Mouse (Mus musculus) layer of hippocampus, adult 2 months (tissue): ENCODE measurements around the gene Vmn2r89. TPM values are rescaled to one million over a fixed set of nuclear protein-coding genes. Genes with fewer than 3 reads are reported as not detected.
A peak's percentile ranks its signal among the peaks of the same experiment; 100 is the strongest.
"Not testable (repeated sequence)": the region's sequence is repeated elsewhere in the genome, so short reads cannot be mapped to it uniquely, and the experiment has no call there.

Experiments used
- DNase-seq, 2 experiments: peaks; one replicate each; pipeline ENCODE4 v3.0.0; 2022; ENCODE audit warnings: low spot score in 2 of 2
- H3K27ac ChIP-seq: fragments of 200-600 bp; 2 replicates; pipeline ENCODE4 v1.8.1; 2022
- H3K4me3 ChIP-seq: fragments of 200-600 bp; 2 replicates; pipeline ENCODE4 v1.8.1; 2022; ENCODE audit warnings: mild to moderate bottlenecking
- CTCF ChIP-seq: fragments of 200-600 bp; conservative IDR thresholded peaks from 2 replicates; pipeline ENCODE4 v1.8.1; 2022; ENCODE audit warnings: antibody characterized with exemption, mild to moderate bottlenecking, moderate library complexity
- long read RNA-seq, 2 experiments: library from polyadenylated mRNA; stranded (forward); transcript quantifications; one replicate each; pipeline ENCODE4 v2.0.0; 2021; ENCODE audit warnings: borderline mapping rate in 2 of 2
- total RNA-seq, 2 experiments: library from RNA; stranded (reverse); gene quantifications; 2 replicates each; pipeline ENCODE4 v1.2.3; 2021

The Vmn2r89 gene
- total RNA-seq, result not detected
- long read RNA-seq, experiment 1, result 0 reads
- long read RNA-seq, experiment 2, result 0 reads

DNA sequence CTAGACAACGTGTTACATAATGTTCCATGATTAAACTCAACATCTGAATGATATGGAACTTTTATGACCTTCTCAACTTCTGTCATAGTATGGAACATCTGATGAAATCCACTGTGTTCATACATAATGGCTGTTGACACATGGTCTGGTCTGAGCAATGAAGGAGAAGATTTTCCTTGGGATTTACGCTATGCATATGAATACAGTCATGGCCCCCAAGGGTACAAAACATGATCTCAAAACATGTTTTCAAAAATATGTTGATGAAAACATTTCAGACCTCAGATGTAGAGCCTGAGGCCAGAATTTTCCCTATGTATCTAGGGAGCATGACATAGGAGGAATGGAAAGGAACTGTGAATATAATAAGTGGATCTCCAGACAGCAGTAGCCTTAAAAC lies at the start of gene Vmn2r89:
Gene Vmn2r89 (plus strand): TSS at position 301 of the 400 bp plus-strand sequence.
- not testable (repeated sequence) for DNase-seq, H3K4me3 ChIP-seq, H3K27ac ChIP-seq

DNA sequence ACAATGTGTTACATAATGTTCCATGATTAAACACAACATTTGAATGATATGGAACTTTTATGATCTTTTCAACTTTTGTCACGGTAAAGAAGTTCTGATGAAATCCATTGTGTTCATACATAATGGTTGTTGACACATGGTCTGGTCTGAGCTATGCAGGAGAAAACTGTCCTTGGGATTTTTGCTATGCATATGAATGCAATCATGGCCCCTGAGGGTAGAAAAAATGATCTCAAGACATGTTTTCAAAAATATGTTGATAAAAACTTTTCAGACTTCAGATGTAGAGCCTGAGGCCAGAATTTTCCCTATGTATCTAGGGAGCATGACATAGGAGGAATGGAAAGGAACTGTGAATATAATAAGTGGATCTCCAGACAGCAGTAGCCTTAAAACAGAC lies 41.1 kb upstream of the Vmn2r89 start, which contains the start of gene Vmn2r88:
Gene Vmn2r88 (plus strand): TSS at position 301 of the 400 bp plus-strand sequence.
- Histone ChIP-seq H3K27ac (no peak within 1 kb of the TSS), H3K4me3 (no peak within 1 kb of the TSS)
- no peak for DNase-seq
- no peak for TF ChIP-seq CTCF

DNA sequence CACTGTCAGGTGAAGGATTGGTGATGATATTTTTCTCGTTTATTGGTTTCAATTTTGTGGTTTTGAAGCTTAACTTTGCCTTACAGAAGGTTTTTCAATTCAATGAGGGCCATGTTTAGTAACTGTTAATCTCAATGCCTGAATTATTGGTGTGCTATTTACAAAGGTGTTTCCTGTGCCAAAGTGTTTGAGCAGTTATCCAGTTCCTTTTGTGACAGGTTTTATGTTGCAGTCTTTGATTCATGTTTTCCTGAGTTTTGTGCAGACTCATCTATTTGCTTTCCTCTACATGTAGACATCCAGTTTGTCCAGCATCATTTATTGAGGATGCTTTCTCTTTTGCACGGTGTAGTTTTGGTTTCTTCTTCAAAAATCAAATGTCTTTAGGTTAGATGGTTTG lies 27.8 kb upstream of the Vmn2r89 start:
- no peak for TF ChIP-seq CTCF
- DNase-seq, result no peak
- Histone ChIP-seq H3K27ac (no peak overlapping the region), H3K4me3 (no peak overlapping the region)

DNA sequence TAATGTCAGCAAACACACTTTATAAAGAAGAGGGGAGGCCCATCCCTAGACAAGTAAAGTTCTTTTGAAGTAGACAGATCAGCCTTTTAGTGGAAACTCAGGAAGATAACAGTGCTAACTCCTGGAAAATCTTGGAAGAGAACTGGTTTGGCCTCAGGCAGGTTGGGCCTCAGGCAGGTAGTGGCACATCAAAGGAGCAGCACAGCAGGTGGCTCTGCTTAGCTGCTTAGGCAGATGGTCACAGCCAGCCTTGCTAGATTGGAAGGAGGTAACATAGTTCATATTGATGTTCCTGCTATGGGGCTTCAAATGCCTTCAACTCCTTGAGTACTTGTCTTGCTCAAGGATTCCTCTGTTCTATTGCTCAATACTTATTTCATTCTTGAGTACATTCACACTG lies 21.5 kb upstream of the Vmn2r89 start:
- H3K4me3 ChIP-seq, H3K27ac ChIP-seq, DNase-seq: not testable (repeated sequence)

DNA sequence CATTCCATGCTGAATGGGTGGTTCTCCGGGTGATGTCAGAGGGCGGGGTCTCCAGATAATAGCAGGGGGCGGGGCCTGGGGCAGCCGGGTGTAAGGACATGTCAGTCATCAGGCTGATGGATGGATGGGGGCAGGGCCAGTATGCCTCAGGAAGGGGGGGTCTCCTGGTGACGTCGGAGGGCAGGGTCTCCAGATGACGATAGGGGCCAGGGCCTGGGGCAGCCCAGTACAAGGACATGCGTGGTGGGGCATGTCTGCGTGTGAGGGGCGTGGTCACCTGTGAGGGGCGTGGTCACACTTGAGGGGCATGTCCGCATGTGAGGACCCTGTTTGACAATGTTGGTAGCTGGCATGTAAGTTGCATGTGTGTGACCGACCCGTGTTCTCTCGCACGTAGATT lies 17.1 kb upstream of the Vmn2r89 start:
- H3K27ac ChIP-seq, result no peak overlapping the region
- TF ChIP-seq CTCF, result no peak
- no peak overlapping the region for H3K4me3 ChIP-seq
- no peak for DNase-seq

DNA sequence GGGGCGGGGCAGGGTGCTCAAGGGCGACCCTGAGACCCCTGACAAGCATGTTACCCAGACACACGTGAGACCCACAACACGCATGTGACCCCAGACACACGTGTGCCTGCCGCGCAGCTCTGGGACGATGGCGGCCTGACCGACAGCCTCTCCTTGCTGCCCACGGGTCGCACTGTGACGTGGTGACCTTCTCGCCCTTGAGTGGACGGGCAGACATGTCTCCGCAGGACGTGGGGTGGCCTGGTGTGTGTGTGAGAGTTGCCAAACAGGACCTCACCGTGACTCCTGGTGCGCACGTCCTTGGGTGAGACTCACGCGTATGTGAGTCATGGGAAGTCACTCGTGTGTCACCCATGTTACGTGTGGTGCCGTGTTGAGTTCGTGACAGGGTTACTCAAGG lies 16.6 kb upstream of the Vmn2r89 start:
- Histone ChIP-seq H3K4me3 (no peak overlapping the region), H3K27ac (no peak overlapping the region)
- TF ChIP-seq CTCF, result no peak
- no peak for DNase-seq

DNA sequence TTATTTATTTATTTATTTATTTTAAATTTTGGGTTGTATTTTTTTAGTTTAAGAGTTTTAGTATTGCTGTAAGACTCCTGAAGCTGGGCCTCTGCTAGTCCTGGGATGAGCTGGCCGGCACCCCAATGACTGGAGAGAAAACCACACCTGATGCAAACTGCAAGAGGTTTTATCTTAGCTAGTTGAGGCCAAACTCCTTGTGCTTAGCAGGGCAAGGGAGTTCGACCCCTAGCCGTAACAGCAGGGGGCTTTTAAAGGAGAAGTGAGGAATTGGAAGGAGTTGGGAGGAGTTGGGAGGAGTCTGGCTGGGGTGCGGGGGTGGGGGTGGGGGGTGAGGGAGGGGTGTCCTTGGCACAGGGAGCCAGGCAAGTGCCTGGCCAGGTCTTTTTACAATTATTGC lies 12.7 kb upstream of the Vmn2r89 start:
- H3K4me3 ChIP-seq, result no peak overlapping the region
- no peak overlapping the region for H3K27ac ChIP-seq
- no peak for TF ChIP-seq CTCF
- no peak for DNase-seq

DNA sequence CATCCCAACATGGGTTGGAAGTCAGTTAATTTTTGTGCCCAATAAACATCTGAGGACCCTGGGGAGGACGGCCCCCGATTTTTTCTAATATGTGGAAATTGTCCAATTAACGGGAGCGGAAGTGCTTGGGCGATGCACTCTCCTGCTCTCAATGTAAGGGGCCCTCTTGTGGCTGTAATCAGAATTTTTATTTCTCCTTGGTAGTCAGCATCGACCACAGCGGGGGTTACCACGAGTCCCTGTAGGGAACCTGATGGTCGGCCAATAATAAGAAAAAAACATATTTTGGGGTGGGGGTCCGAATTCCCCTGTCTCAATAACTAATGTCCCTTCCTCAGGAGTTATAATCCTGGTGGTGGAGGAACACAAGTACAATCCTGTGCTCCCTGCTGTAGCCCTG lies 28.6 kb downstream of the Vmn2r89 start:
- peak; percentile 38 for TF ChIP-seq CTCF
- H3K4me3 ChIP-seq, DNase-seq, H3K27ac ChIP-seq: not testable (repeated sequence)

DNA sequence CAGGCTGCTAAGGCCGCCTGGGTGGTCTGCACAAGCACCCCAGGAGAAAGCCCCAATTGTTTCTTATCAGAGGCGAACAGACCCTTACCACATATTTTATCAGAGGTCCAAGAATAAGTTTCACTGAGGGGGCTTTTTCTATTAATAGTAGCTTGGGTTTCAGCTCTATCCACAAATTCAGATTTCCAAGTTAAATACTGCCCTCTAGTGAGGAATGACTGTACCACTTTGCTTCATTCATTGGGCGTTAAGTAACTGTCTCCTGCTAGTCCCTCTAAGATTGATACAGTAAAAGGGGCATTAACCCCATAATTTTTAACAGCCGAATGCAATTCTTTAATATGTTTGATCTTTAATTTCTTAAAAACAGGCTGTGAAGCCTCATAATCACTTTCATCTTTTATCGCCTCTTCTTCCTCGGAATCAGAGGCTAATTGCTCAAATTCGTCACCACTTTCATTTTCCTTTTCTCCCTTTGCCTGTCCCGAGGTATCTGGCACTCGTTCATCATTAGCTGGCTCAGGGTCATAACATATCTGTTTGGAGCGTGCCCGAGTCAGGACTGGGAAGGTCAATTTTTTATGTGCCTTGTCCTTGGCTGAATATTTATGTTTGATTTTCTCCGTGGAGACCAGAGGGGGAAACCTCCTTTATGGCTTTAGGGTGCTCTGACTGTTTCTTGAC lies 29.8 kb downstream of the Vmn2r89 start:
- not testable (repeated sequence) for H3K4me3 ChIP-seq, DNase-seq, H3K27ac ChIP-seq
- peak; percentile 25 for TF ChIP-seq CTCF

DNA sequence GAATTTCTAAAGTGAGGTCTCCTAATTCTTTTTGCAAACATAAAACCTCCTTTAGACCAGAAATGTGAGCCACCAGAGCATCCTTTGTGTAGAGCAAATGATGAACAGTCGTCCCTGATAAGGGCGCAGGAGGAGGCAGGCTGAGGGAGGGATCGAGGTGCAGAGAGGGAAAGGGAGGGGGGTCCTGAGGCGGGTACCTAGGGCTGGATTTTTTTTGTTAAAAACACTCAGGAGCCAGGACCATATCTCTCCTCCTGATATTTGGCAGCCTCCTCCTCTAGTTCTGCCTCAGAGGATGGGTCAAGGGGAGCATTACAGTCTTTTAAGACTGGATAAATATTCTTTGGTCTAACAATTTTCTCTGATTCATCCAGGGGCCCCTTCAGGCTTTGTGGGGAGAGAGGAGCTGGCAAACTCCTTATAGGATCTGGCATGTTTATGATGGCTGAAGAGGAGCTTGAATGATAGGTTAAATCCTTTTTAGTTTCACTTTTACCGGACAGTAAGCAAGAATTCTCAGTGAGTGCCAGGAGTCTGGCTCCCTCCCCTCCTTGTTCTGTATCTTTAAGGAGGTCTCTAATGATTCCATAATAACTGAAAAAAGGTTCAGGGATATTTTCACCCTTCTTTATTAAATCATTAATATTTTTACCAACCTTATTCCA lies 30.5 kb downstream of the Vmn2r89 start:
- Histone ChIP-seq H3K27ac (no peak overlapping the region), H3K4me3 (no peak overlapping the region)
- no peak for DNase-seq
- no peak for TF ChIP-seq CTCF

DNA sequence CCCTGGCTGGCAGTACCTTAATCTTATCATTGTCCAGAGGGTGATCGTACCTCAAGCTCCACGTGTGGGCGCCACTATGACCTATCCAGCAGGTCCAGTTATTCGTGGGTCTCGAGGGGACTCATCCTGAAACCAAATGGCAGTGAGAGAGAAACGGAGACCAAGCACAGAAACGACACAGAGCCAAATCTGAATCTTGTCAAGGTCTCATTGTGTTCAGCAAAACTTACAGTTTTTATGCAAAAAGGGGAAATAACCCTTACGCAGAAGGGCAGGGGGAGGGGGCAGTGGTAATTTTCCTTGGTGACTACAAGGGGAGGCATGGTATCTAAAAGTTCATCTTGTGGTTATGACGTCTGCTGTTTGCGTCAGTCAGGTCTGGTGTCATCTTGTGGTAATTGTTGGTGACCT lies 31.3 kb downstream of the Vmn2r89 start:
- H3K27ac ChIP-seq, H3K4me3 ChIP-seq, DNase-seq: not testable (repeated sequence)

DNA sequence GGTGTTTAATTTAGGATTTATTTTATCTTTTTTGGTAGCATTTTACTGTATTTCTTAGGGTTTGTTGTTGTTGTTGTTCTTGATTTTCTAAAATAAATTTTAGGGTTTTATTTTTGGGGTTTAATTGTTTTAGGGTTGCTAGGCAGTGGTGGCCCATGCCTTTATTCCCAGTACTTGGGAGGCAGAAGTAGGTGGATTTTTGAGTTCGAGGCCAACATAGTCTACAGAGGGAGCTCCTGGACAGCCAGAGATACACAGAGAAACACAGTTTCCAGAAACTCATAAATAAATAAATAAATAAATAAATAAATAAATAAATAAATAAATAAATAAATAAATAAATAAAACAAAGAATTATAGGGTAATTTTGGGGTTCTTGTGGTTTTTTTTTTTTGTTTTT lies 32.0 kb downstream of the Vmn2r89 start:
- H3K27ac ChIP-seq, result no peak overlapping the region
- no peak overlapping the region for H3K4me3 ChIP-seq
- no peak for DNase-seq
- TF ChIP-seq CTCF, result no peak

DNA sequence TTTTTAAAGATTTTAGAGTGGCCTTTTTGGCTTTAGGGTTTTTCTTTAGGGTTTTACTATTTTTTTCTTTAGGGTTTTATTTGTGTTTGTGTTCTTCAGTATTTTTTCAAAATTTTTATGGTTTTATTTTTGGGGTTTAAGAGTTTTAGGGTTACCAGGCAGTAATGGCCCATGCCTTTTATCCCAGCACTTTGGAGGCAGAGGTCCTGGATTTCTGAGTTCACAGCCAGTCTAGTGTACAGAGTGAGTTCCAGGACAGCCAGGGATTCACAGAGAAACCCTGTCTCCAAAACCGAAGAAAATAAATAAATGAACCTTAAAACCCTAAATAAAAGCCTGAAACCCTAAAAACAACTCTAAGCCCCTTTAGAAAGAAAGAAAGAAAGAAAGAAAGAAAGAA lies 34.5 kb downstream of the Vmn2r89 start:
- Histone ChIP-seq H3K27ac (no peak overlapping the region), H3K4me3 (no peak overlapping the region)
- no peak for TF ChIP-seq CTCF
- no peak for DNase-seq

DNA sequence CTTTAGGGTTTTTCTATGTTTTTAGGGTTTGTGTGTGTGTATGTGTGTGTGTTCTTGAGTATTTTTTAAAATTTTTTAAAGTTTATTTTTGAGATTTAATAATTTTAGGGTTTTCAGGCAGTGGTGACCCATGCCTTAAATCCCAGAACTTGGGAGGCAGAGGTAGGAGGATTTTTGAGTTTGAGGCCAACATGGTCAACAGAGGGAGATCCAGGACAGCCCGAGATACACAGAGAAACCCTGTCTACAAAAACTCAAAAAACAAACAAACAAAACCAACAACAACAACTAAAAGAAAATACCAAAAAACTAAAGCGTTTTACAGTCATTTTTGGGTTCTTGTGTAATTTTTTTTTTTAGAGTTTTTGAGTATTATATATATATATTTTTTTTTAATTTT lies 44.1 kb downstream of the Vmn2r89 start:
- Histone ChIP-seq H3K4me3 (no peak overlapping the region), H3K27ac (no peak overlapping the region)
- DNase-seq, result no peak
- no peak; the same call in 1 of the 2 replicates for TF ChIP-seq CTCF
